Mouse (Mus musculus) neural tube, embryonic 11.5 days (tissue): ENCODE results near the gene Myh11. TPM values are rescaled to one million over a fixed set of nuclear protein-coding genes. Genes with fewer than 3 reads are reported as not detected.

Experiments used
- ATAC-seq: fragments of 200-750 bp; cut with Nextera tagmentation; 2 replicates; pipeline ENCODE4 v1.8.0; 2017; ENCODE audit warnings: moderate number of reproducible peaks, mild to moderate bottlenecking, moderate TSS enrichment, moderate library complexity; ENCODE audit not compliant: insufficient read depth, low FRiP score, low TSS enrichment
- DNase-seq: peaks from one replicate; pipeline ENCODE4 v3.0.0-alpha.2; 2015; ENCODE audit warnings: low spot score
- H3K27ac ChIP-seq: fragments of 300-500 bp; sonication (generic); 2 replicates; pipeline ENCODE4 v1.5.1; 2014; ENCODE audit warnings: low read depth, mild to moderate bottlenecking, low read length
- H3K27me3 ChIP-seq: fragments of 300-500 bp; sonication (generic); 2 replicates; pipeline ENCODE4 v1.6.1; 2014; ENCODE audit warnings: mild to moderate bottlenecking, low read length, mixed read lengths; ENCODE audit not compliant: control insufficient read depth, insufficient read depth
- H3K36me3 ChIP-seq: fragments of 300-500 bp; sonication (generic); 2 replicates; pipeline ENCODE4 v1.6.1; 2014; ENCODE audit warnings: mild to moderate bottlenecking, low read length, moderate library complexity, mixed read lengths; ENCODE audit not compliant: control insufficient read depth, insufficient read depth
- H3K4me1 ChIP-seq: fragments of 300-500 bp; sonication (generic); 2 replicates; pipeline ENCODE4 v1.6.1; 2014; ENCODE audit warnings: low read length, mixed read lengths; ENCODE audit not compliant: control insufficient read depth, insufficient read depth
- H3K4me2 ChIP-seq: fragments of 300-500 bp; sonication (generic); 2 replicates; pipeline ENCODE4 v1.6.1; 2014; ENCODE audit warnings: low read depth, mild to moderate bottlenecking, moderate library complexity
- H3K4me3 ChIP-seq: fragments of 300-500 bp; sonication (generic); 2 replicates; pipeline ENCODE4 v1.5.1; 2014; ENCODE audit warnings: low read depth, low read length
- H3K9ac ChIP-seq: fragments of 300-500 bp; sonication (generic); 2 replicates; pipeline ENCODE4 v1.6.1; 2014; ENCODE audit warnings: mild to moderate bottlenecking, low read length
- H3K9me3 ChIP-seq: fragments of 300-500 bp; sonication (generic); 2 replicates; pipeline ENCODE4 v1.6.1; 2016; ENCODE audit warnings: low read length; ENCODE audit not compliant: control insufficient read depth
- WGBS: fragments of 180-500 bp; shearing (Covaris S2); extraction: QIAGEN DNeasy Blood & Tissue Kit; methylation state at CpG from one replicate; pipeline ENCODE4 v1.1.7; 2014; 5-methylcytosine and 5-hydroxymethylcytosine counted together
- polyA plus RNA-seq: library from polyadenylated mRNA; unstranded; fragments of >200 nt; fragmentation: Nextera tagmentation; extraction: Ambion mirVana; gene quantifications from 2 replicates; pipeline ENCODE4 v1.2.1, GENCODE M21; 2014

Myh11 gene
- polyA plus RNA-seq, 1 experiment from 2014 or later: 0.32 TPM

DNA sequence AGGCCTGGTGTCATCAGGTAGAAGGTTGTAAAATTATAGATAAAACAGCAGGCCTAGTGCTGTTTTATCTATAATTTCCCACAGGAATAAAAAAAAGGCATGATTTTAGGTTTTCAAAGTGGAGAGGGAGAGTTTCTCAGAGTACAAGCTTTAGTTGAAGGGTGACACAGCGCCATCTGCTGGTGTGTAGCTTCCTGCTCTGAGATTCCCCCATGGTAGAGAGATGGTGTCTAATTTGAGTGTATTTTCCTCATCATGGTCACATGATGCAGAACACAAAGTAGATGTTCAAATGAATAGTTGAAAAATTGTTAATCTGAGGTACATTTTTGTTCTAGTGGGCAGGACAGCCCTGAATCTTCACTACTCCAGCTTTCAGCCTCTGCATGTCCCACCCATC lies 95.7 kb downstream of the Myh11 start:
- Histone ChIP-seq H3K4me2 (no peak overlapping the region), H3K36me3 (peaks cover 4% of the 10 kb centered on the region), H3K9me3 (no peaks in the 10 kb centered on the region), H3K27me3 (no peaks in the 10 kb centered on the region), H3K4me1 (no peaks in the 10 kb centered on the region), H3K4me3 (no peak overlapping the region), H3K9ac (no peak overlapping the region), H3K27ac (no peak overlapping the region)
- peak; percentile 50 for DNase-seq
- 30% methylated on average over 1 of the region's 1 CpGs for WGBS
- ATAC-seq: no peak

DNA sequence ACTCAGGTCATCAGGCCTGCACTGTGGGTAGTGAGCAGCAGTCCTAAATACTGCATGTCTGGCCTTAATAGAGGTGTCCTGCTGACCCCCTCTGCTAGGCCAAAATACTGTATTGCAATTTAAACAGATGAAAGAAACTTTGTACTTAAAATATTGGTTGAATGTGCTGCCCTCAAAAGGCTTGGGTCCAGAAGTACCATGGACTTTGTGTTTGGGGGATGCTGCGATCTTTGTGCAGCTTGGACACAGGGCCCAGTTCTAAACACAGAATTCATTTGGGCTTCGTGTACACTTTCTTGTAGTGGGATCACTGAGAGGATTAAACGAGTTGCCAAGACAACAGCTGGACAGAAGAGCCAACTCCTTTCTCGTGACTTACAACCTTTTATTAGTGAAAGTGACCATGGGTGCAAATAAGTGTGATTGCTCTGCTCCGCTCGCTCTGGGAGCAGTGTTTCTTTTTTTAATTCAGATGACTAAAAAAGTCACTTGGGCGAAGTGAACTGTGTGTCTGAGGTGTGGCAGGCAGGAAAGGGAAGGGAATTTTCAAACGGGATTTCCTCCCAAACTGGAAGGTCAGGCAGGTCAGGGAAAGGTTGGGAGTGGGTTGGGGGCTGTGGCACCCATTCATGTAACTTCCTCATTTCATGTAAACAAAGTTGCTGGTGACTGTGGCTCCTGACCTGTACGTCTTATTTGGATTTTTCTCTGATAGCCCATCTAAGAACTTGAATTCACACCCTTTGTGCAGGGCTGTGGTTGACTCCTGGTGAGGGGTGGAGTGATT lies 96.8 kb downstream of the Myh11 start:
- 74% methylated on average over 9 of the region's 9 CpGs for WGBS

DNA sequence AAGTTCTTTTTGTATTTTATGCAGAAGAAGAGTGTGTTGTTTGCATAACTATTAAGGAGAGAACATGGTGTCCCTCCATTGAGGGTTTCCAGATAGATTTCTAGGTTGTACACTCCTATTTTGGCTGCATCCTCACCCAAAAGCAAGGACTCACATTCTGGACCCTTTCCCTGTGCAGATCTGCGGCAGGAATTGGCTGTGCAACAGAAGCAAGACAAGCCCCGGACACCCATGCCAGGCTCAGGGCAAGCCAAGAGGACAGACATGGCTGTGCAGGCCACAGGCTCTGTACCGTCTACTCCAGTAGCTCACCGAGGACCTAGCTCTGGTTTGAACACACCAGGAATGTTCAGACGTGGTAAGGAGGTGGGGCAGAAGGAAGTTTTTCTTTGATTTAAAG lies 105.7 kb downstream of the Myh11 start:
- no peak overlapping the region for H3K4me2 ChIP-seq
- DNase-seq (no peak), ATAC-seq (no peak)
- H3K9me3 ChIP-seq: no peaks in the 10 kb centered on the region
- 92% methylated on average over 5 of the region's 5 CpGs for WGBS
- H3K36me3 ChIP-seq: peaks cover 27% of the 10 kb centered on the region
- H3K9ac ChIP-seq: no peak overlapping the region
- H3K27ac ChIP-seq: no peak overlapping the region
- H3K27me3 ChIP-seq: no peaks in the 10 kb centered on the region
- no peaks in the 10 kb centered on the region for H3K4me1 ChIP-seq
- H3K4me3 ChIP-seq: no peak overlapping the region

More for the DNA sequence above, 96.8 kb downstream of the Myh11 start:
- Histone ChIP-seq H3K4me1 (no peaks in the 10 kb centered on the region), H3K4me2 (no peak overlapping the region), H3K27me3 (no peaks in the 10 kb centered on the region), H3K4me3 (no peak overlapping the region), H3K27ac (no peak overlapping the region), H3K9ac (no peak overlapping the region), H3K36me3 (peaks cover 11% of the 10 kb centered on the region), H3K9me3 (no peaks in the 10 kb centered on the region)
- ATAC-seq: no peak
- no peak for DNase-seq

DNA sequence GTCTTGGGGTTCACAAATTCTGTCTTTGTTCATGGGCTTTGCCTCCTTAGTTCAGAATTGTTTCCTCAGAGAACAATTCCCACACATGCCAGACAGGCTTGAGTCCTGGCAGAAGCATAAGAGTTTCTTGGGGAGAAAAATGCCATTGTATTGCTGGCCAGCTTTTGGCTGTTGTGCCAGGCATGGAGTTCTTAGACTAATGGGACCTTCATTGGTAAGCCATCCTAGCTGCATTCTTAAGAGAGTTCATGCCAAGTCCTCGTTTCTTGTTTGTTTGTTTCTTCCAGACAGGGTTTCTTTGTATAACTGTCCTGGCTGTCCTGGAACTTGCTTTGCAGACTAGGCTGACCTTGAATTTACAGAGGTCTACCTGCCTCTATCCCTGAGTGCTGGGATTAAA lies 107.3 kb downstream of the Myh11 start:
- DNase-seq (no peak), ATAC-seq (no peak)
- Histone ChIP-seq H3K27ac (no peak overlapping the region), H3K4me3 (no peak overlapping the region), H3K9me3 (no peaks in the 10 kb centered on the region), H3K36me3 (peaks cover 21% of the 10 kb centered on the region), H3K4me2 (no peak overlapping the region), H3K4me1 (no peaks in the 10 kb centered on the region), H3K27me3 (no peaks in the 10 kb centered on the region), H3K9ac (no peak overlapping the region; the same call in 1 of the 2 replicates)
- 72% methylated on average over 1 of the region's 1 CpGs for WGBS

DNA sequence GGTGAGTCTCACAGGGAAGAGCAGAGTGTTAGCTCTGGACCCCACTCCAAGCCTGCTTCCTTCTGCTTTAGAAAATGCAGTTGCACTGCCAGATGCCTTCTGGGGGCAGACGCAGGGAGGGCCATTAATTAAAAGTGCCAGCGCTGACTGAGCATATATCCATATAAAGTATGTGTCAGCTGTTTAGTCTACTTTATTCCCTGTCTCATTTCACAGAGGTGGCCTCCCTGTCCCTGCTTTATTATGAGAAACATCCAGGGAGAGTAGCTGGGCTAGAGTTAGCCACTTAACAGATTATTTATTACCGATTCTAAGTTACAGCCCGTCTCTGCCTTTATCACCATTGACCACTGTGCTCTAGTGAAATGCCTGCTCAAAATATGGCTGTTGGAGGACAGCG lies 108.8 kb downstream of the Myh11 start:
- DNase-seq: no peak
- H3K36me3 ChIP-seq: peaks cover 23% of the 10 kb centered on the region
- H3K4me3 ChIP-seq: no peak overlapping the region
- 80% methylated on average over 5 of the region's 5 CpGs for WGBS
- H3K27ac ChIP-seq: no peak overlapping the region
- ATAC-seq: no peak
- H3K4me2 ChIP-seq: no peak overlapping the region
- H3K4me1 ChIP-seq: no peaks in the 10 kb centered on the region
- H3K27me3 ChIP-seq: no peaks in the 10 kb centered on the region
- H3K9me3 ChIP-seq: no peaks in the 10 kb centered on the region
- no peak overlapping the region for H3K9ac ChIP-seq

DNA sequence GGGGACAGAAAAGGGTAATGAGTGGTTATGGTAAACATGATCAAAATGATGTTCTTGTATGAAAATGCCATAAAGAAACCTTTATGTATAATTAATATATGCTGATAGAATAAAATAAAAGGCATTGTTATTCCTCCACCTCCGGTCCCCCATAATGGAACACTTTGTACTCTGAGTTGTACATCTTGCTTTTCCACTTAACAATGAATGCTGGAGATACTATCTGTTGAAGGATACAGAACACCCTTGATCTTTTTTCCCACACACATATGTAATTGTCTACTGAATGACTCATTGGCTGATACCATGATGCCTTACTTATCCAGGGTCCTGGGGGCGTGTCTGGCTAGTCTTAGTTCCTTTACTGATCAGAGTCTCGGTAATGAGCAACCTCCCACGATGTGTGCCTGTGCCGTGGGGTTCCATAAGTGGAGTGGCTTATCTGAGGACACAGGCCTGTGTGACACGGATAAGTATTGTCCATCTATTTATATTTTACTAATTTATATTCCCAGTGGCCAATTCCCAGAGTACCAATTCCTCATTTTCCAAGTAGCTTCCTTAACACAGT lies 110.9 kb downstream of the Myh11 start:
- H3K9me3 ChIP-seq: no peaks in the 10 kb centered on the region
- WGBS: 89% methylated on average over 6 of the region's 6 CpGs
- H3K4me1 ChIP-seq: no peaks in the 10 kb centered on the region
- H3K36me3 ChIP-seq: peaks cover 14% of the 10 kb centered on the region
- no peak overlapping the region for H3K4me3 ChIP-seq
- no peak overlapping the region for H3K27ac ChIP-seq
- ATAC-seq (no peak), DNase-seq (no peak)
- H3K4me2 ChIP-seq: no peak overlapping the region
- H3K27me3 ChIP-seq: no peaks in the 10 kb centered on the region
- no peak overlapping the region for H3K9ac ChIP-seq

DNA sequence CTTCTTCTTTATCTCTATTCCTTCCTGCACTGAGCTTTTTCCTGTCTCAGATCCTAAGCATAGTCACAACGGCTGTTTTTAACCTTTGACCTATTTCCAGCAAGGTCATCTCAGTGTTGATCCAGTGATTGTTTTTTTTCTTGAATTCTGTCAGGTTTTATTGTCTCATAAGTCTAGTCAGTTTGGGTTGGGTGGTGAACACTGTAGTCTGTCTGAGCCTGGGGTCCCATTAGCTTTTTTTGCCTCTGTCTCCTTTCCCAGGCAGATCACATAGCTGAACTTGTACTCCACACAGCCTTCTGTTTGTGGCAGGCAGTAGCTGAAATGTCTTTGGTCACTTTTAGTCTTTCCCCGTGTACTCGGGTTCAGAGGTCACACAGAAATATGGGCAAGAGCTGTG lies 113.1 kb downstream of the Myh11 start:
- WGBS: 81% methylated on average over 3 of the region's 3 CpGs
- Histone ChIP-seq H3K27ac (no peak overlapping the region), H3K9ac (no peak overlapping the region), H3K36me3 (peaks cover 14% of the 10 kb centered on the region), H3K27me3 (no peaks in the 10 kb centered on the region), H3K9me3 (no peaks in the 10 kb centered on the region), H3K4me1 (no peaks in the 10 kb centered on the region), H3K4me2 (no peak overlapping the region), H3K4me3 (no peak overlapping the region)
- ATAC-seq (no peak), DNase-seq (no peak)

DNA sequence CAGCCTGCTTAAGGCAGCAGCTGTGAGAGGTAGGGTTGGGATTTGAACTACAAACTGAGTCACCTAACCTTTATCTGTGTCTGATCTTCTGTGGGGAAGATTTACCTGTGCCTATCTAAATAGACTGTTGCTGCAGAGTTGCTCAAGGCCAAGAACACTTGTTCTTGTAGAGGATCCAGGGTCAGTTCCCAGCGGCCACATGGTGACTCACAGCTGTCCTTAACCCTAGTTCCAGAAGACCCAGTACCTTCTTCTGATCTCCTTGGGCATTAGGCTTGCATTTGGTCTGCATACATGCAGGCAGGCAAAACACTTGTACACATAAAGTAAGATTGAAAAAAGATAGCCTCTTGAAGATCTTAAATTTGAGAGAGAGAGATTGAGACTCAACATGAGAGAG lies 121.5 kb downstream of the Myh11 start:
- no peak overlapping the region for H3K4me3 ChIP-seq
- H3K4me1 ChIP-seq: peaks cover 4% of the 10 kb centered on the region
- ATAC-seq: no peak
- no peak overlapping the region for H3K27ac ChIP-seq
- 90% methylated on average over 1 of the region's 1 CpGs for WGBS
- H3K36me3 ChIP-seq: peaks cover 26% of the 10 kb centered on the region
- H3K27me3 ChIP-seq: no peaks in the 10 kb centered on the region
- no peak overlapping the region for H3K4me2 ChIP-seq
- no peaks in the 10 kb centered on the region for H3K9me3 ChIP-seq
- DNase-seq: no peak
- no peak overlapping the region for H3K9ac ChIP-seq

DNA sequence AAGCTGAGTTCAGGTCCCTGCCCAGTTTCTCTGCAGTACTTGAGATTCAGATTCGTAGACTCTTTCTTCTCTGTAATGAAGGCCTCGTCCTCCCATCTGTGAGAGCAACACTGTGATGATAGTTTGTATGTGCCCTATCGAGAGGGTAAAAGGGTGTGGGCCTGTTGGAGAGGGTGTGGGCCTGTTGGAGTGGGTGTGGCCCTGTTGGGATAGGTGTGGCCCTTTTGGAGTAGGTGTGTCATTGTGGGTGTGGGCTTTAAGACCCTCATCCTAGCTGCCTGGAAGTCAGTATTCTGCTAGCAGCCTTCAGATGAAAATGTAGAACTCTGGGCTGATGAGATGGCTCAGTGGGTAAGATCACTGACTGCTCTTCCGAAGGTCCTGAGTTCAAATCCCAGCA lies 124.7 kb downstream of the Myh11 start:
- DNase-seq (no peak), ATAC-seq (no peak)
- Histone ChIP-seq H3K9me3 (no peaks in the 10 kb centered on the region), H3K27me3 (no peaks in the 10 kb centered on the region), H3K9ac (no peak overlapping the region), H3K36me3 (peaks cover 16% of the 10 kb centered on the region), H3K4me1 (peaks cover 13% of the 10 kb centered on the region), H3K4me3 (no peak overlapping the region), H3K4me2 (no peak overlapping the region), H3K27ac (no peak overlapping the region)
- WGBS: 97% methylated on average over 4 of the region's 4 CpGs
